Mouse (Mus musculus): ENCODE data around the gene Kcnmb4. TPM values are rescaled to one million over a fixed set of nuclear protein-coding genes. Genes with fewer than 3 reads are reported as not detected.

Kcnmb4 gene
- polyA plus RNA-seq, 1 experiment from 2014 or later = 5.0 TPM

- DNase-seq (ENCODE audit: low spot score) = no peak
These were observed 13.4 kb upstream of the Kcnmb4 start for GRCm38 (mm10) chr10:116486895-116487747.

GRCm38 (mm10) chr10:116481917-116482316, 8.2 kb upstream of the Kcnmb4 start:
- H3K27ac ChIP-seq (ENCODE audit: low read depth) = no peak overlapping the region
- no peaks in the 10 kb centered on the region for H3K27me3 ChIP-seq (replicated peaks; ENCODE audit: control insufficient read depth, insufficient read depth, low read length)
- 86% methylated on average over 12 of the region's 12 CpGs for WGBS
- H3K9ac ChIP-seq (ENCODE audit: low read length) = no peak overlapping the region
- no peaks in the 10 kb centered on the region for H3K9me3 ChIP-seq (ENCODE audit: control insufficient read depth, low read length)
- no peak overlapping the region for H3K4me3 ChIP-seq (ENCODE audit: low read depth, low read length)
- H3K4me1 ChIP-seq (replicated peaks; ENCODE audit: control insufficient read depth, insufficient read depth, low read length) = no peaks in the 10 kb centered on the region
- ATAC-seq (replicated peaks; ENCODE audit: low FRiP score, low TSS enrichment, low read depth) (no peak), DNase-seq (ENCODE audit: low spot score) (no peak)
- peaks cover 33% of the 10 kb centered on the region for H3K36me3 ChIP-seq (ENCODE audit: control insufficient read depth, insufficient read depth, low read length)
- H3K4me2 ChIP-seq (ENCODE audit: low read length) = no peak overlapping the region

More at GRCm38 (mm10) chr10:116486895-116487747, 13.4 kb upstream of the Kcnmb4 start:
- no peak overlapping the region for H3K4me3 ChIP-seq (ENCODE audit: low read depth, low read length)
- H3K27me3 ChIP-seq (replicated peaks; ENCODE audit: control insufficient read depth, insufficient read depth, low read length) = no peaks in the 10 kb centered on the region
- ATAC-seq (replicated peaks; ENCODE audit: low FRiP score, low TSS enrichment, low read depth) = no peak
- H3K27ac ChIP-seq (ENCODE audit: low read depth) = no peak overlapping the region
- WGBS = 81% methylated on average over 10 of the region's 10 CpGs
- no peak overlapping the region for H3K9ac ChIP-seq (ENCODE audit: low read length)
- no peak overlapping the region for H3K4me2 ChIP-seq (ENCODE audit: low read length)
- no peaks in the 10 kb centered on the region for H3K9me3 ChIP-seq (ENCODE audit: control insufficient read depth, low read length)
- H3K4me1 ChIP-seq (replicated peaks; ENCODE audit: control insufficient read depth, insufficient read depth, low read length) = no peaks in the 10 kb centered on the region
- peaks cover 53% of the 10 kb centered on the region for H3K36me3 ChIP-seq (ENCODE audit: control insufficient read depth, insufficient read depth, low read length)

GRCm38 (mm10) chr10:116480988-116481387, 7.3 kb upstream of the Kcnmb4 start:
- WGBS = 88% methylated on average over 5 of the region's 5 CpGs
- no peak overlapping the region for H3K9ac ChIP-seq (ENCODE audit: low read length)

GRCm38 (mm10) chr10:116476559-116476958, 2.9 kb upstream of the Kcnmb4 start:
- no peak overlapping the region for H3K4me3 ChIP-seq (ENCODE audit: low read depth, low read length)
- no peaks in the 10 kb centered on the region for H3K36me3 ChIP-seq (ENCODE audit: control insufficient read depth, insufficient read depth, low read length)
- no peak overlapping the region for H3K27ac ChIP-seq (ENCODE audit: low read depth)
- ATAC-seq (replicated peaks; ENCODE audit: low FRiP score, low TSS enrichment, low read depth) (no peak), DNase-seq (ENCODE audit: low spot score) (no peak)
- no peaks in the 10 kb centered on the region for H3K9me3 ChIP-seq (ENCODE audit: control insufficient read depth, low read length)
- WGBS = 84% methylated on average over 3 of the region's 3 CpGs
- H3K4me1 ChIP-seq (replicated peaks; ENCODE audit: control insufficient read depth, insufficient read depth, low read length) = peaks cover 4% of the 10 kb centered on the region; the same call in 1 of the 2 replicates
- H3K9ac ChIP-seq (ENCODE audit: low read length) = no peak overlapping the region
- H3K27me3 ChIP-seq (replicated peaks; ENCODE audit: control insufficient read depth, insufficient read depth, low read length) = 0 out of 2 replicates have a peak, but pooled peaks cover 6% of the 10 kb centered on the region
- H3K4me2 ChIP-seq (ENCODE audit: low read length) = no peak overlapping the region

More at GRCm38 (mm10) chr10:116480988-116481387, 7.3 kb upstream of the Kcnmb4 start:
- DNase-seq (ENCODE audit: low spot score) = no peak
- Histone ChIP-seq H3K4me1 (replicated peaks; ENCODE audit: control insufficient read depth, insufficient read depth, low read length) (no peaks in the 10 kb centered on the region), H3K4me2 (ENCODE audit: low read length) (no peak overlapping the region), H3K27me3 (replicated peaks; ENCODE audit: control insufficient read depth, insufficient read depth, low read length) (no peaks in the 10 kb centered on the region), H3K27ac (ENCODE audit: low read depth) (no peak overlapping the region), H3K4me3 (ENCODE audit: low read depth, low read length) (no peak overlapping the region), H3K36me3 (ENCODE audit: control insufficient read depth, insufficient read depth, low read length) (peaks cover 28% of the 10 kb centered on the region), H3K9me3 (ENCODE audit: control insufficient read depth, low read length) (no peaks in the 10 kb centered on the region)
- no peak for ATAC-seq (replicated peaks; ENCODE audit: low FRiP score, low TSS enrichment, low read depth)

GRCm38 (mm10) chr10:116475725-116476124, 2.0 kb upstream of the Kcnmb4 start:
- WGBS = 65% methylated on average over 6 of the region's 6 CpGs

GRCm38 (mm10) chr10:116473071-116473758, 463 bp downstream of the Kcnmb4 start:
- ATAC-seq (replicated peaks; ENCODE audit: low FRiP score, low TSS enrichment, low read depth) = peak; percentile 74
- Histone ChIP-seq H3K9me3 (ENCODE audit: control insufficient read depth, low read length) (no peaks in the 10 kb centered on the region), H3K4me3 (ENCODE audit: low read depth, low read length) (peak overlapping the region; percentile 63), H3K36me3 (ENCODE audit: control insufficient read depth, insufficient read depth, low read length) (no peaks in the 10 kb centered on the region), H3K27me3 (replicated peaks; ENCODE audit: control insufficient read depth, insufficient read depth, low read length) (0 out of 2 replicates have a peak, but pooled peaks cover 6% of the 10 kb centered on the region), H3K27ac (ENCODE audit: low read depth) (peak overlapping the region; percentile 22; the same call in 1 of the 2 replicates), H3K4me2 (ENCODE audit: low read length) (peak overlapping the region; percentile 97), H3K4me1 (replicated peaks; ENCODE audit: control insufficient read depth, insufficient read depth, low read length) (peaks cover 4% of the 10 kb centered on the region; the same call in 1 of the 2 replicates), H3K9ac (ENCODE audit: low read length) (peak overlapping the region; percentile 72)
- WGBS = under 1% methylated on average over 50 of the region's 78 CpGs
- peak; percentile 86 for DNase-seq (ENCODE audit: low spot score)

More at GRCm38 (mm10) chr10:116475725-116476124, 2.0 kb upstream of the Kcnmb4 start:
- Histone ChIP-seq H3K27ac (ENCODE audit: low read depth) (no peak overlapping the region), H3K4me1 (replicated peaks; ENCODE audit: control insufficient read depth, insufficient read depth, low read length) (peaks cover 4% of the 10 kb centered on the region; the same call in 1 of the 2 replicates), H3K9ac (ENCODE audit: low read length) (no peak overlapping the region), H3K4me2 (ENCODE audit: low read length) (no peak overlapping the region), H3K4me3 (ENCODE audit: low read depth, low read length) (no peak overlapping the region), H3K27me3 (replicated peaks; ENCODE audit: control insufficient read depth, insufficient read depth, low read length) (0 out of 2 replicates have a peak, but pooled peaks cover 6% of the 10 kb centered on the region), H3K9me3 (ENCODE audit: control insufficient read depth, low read length) (no peaks in the 10 kb centered on the region), H3K36me3 (ENCODE audit: control insufficient read depth, insufficient read depth, low read length) (no peaks in the 10 kb centered on the region)
- no peak for DNase-seq (ENCODE audit: low spot score)
- no peak for ATAC-seq (replicated peaks; ENCODE audit: low FRiP score, low TSS enrichment, low read depth)

GRCm38 (mm10) chr10:116472579-116472978, 1.1 kb downstream of the Kcnmb4 start:
- no peak overlapping the region for H3K27ac ChIP-seq (ENCODE audit: low read depth)
- H3K36me3 ChIP-seq (ENCODE audit: control insufficient read depth, insufficient read depth, low read length) = no peaks in the 10 kb centered on the region
- peak overlapping the region; percentile 72 for H3K9ac ChIP-seq (ENCODE audit: low read length)
- H3K4me2 ChIP-seq (ENCODE audit: low read length) = peak overlapping the region; percentile 97
- DNase-seq (ENCODE audit: low spot score) = no peak
- no peaks in the 10 kb centered on the region for H3K9me3 ChIP-seq (ENCODE audit: control insufficient read depth, low read length)
- H3K4me1 ChIP-seq (replicated peaks; ENCODE audit: control insufficient read depth, insufficient read depth, low read length) = peaks cover 4% of the 10 kb centered on the region; the same call in 1 of the 2 replicates
- WGBS = 7% methylated on average over 5 of the region's 5 CpGs
- ATAC-seq (replicated peaks; ENCODE audit: low FRiP score, low TSS enrichment, low read depth) = no peak
- 0 out of 2 replicates have a peak, but pooled peaks cover 6% of the 10 kb centered on the region for H3K27me3 ChIP-seq (replicated peaks; ENCODE audit: control insufficient read depth, insufficient read depth, low read length)
- H3K4me3 ChIP-seq (ENCODE audit: low read depth, low read length) = peak overlapping the region; percentile 63

- 0 out of 2 replicates have a peak, but pooled peaks cover 6% of the 10 kb centered on the region for H3K27me3 ChIP-seq (replicated peaks; ENCODE audit: control insufficient read depth, insufficient read depth, low read length)
- H3K9me3 ChIP-seq (ENCODE audit: control insufficient read depth, low read length) = no peaks in the 10 kb centered on the region
- H3K27ac ChIP-seq (ENCODE audit: low read depth) = no peak overlapping the region
- H3K4me3 ChIP-seq (ENCODE audit: low read depth, low read length) = no peak overlapping the region
- H3K9ac ChIP-seq (ENCODE audit: low read length) = no peak overlapping the region
- no peak overlapping the region for H3K4me2 ChIP-seq (ENCODE audit: low read length)
- ATAC-seq (replicated peaks; ENCODE audit: low FRiP score, low TSS enrichment, low read depth) (no peak), DNase-seq (ENCODE audit: low spot score) (no peak)
- peaks cover 4% of the 10 kb centered on the region; the same call in 1 of the 2 replicates for H3K4me1 ChIP-seq (replicated peaks; ENCODE audit: control insufficient read depth, insufficient read depth, low read length)
- 90% methylated on average over 11 of the region's 11 CpGs for WGBS
- no peaks in the 10 kb centered on the region for H3K36me3 ChIP-seq (ENCODE audit: control insufficient read depth, insufficient read depth, low read length)
These were observed 3.3 kb downstream of the Kcnmb4 start for GRCm38 (mm10) chr10:116470306-116470925.
